Mouse (Mus musculus) megakaryocyte progenitor cell, adult 5-6 weeks (primary cell): Measurements from ENCODE around the gene Atxn2l. TPM values are rescaled to one million over a fixed set of nuclear protein-coding genes. Genes with fewer than 3 reads are reported as not detected.

ENCODE experiments used
- ATAC-seq: replicated peaks from 2 replicates; pipeline ENCODE4 v1.8.0; 2016; ENCODE audit warnings: mild to moderate bottlenecking, moderate TSS enrichment, inconsistent platforms; ENCODE audit not compliant: poor library complexity
- total RNA-seq, 2 experiments: library from RNA; stranded (forward) in 1 of 2; stranded (reverse) in 1 of 2; fragments of 157-497, 149-512 nt in 1 of 2; fragments of 200-1000 nt in 1 of 2; gene quantifications; 2 replicates each; pipeline versions ENCODE4 v1.2.3 to v1.2.4; 2015 to 2017

Gene Atxn2l
- total RNA-seq (2015) (86.9 and 88.6 TPM in 2 replicates), total RNA-seq (2017) (29.0 and 29.5 TPM in 2 replicates)

DNA sequence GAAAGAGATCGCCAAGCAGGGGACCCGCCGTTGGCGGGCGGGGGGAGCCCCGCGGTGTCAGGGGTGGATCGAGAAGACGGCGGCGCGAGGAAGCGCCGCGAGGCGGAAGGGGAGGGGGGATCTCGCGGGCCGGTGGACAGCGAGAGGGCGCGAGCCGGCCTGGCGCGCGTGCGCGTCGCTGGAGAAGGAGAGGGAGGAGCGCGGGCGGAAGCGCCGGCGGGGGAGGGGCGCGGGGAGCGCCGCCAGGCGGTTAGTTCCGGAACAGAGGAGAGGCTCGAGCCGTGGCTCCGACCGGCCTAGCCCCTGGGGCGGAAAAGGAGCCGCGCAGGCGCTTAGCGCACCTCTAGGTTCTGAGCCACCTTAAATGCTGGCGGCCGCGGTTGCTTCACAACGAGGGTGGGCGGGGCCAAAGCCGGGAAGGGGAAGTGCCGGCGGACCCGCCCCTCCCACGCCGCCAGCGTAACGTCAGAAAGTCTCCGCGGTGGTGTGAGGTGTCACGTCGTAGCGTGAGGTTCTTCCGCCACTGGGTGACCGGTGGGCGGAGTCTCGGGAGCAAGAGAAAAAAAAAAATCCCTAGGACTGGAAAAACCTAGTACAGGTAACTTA lies at the start of gene Atxn2l:
Atxn2l (minus strand) TSS at position 165 of the 606 bp plus-strand sequence.
- ATAC-seq, result peak; percentile 77

DNA sequence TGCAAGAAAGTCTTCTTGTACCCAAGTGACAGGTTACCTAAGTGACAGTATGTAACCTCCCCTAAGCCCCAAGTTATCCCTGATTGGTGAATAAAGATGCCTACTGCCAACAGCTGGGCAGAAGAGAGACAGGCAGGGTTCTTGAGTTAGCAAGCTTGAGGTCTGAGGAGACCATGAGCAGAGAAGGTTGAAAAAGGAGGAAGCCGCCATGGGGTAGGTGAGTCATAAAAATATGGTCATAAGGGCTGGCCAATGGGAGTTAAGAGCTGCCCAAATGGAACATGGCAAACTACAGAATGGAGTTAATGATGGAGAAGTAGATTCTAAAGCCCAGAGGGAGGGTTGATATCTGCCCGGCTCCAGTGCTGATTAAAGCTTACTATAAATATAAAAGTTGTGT lies 42.4 kb upstream of the Atxn2l start:
- no peak for ATAC-seq

GRCm38 (mm10) chr7:126541661-126542060 lies 38.4 kb upstream of the Atxn2l start:
- ATAC-seq, result no peak

DNA sequence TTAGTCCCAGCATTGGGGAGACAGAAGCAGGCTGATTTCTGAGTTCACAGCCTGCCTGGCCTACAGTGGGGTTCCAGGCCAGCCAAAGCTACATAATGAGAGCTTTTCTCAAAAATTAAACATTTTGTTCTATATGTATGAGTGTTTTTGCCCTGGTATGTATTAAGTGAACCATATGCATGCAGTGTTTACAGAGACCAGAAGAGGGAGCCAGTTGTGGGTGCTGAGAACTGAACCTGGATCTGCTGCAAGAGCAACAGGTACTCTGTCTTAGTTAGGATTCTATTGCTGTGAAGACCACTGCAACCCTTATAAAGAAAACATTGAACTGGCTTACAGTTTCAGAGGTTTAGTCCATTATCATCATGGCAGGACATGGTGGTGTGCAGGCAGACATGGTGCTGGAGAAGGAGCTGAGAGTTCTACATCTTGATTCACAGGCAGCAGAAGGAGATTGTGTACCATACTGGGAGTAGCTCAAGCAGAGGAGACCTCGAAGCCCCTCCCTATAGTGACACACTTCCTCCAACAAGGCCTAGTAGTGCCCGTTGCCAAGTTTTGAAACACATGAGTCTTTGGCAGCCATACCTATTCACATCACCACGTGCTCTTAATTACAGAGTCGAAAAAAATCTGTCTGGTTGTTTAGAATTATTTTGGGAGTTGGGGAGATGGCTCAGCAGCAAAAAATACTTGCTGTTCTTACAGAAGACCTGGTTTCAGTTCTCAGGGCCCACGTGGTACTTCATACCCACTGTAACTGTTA lies 34.8 kb upstream of the Atxn2l start:
- peak; percentile 78 for ATAC-seq

- no peak for ATAC-seq
Measured at GRCm38 (mm10) chr7:126536466-126536865, 33.2 kb upstream of the Atxn2l start.

GRCm38 (mm10) chr7:126535766-126536165 lies 32.5 kb upstream of the Atxn2l start:
- peak; percentile 78 for ATAC-seq

- no peak for ATAC-seq
Measured at GRCm38 (mm10) chr7:126533434-126533833, 30.2 kb upstream of the Atxn2l start.

- ATAC-seq, result peak; percentile 76
Measured at GRCm38 (mm10) chr7:126528166-126528577, 24.9 kb upstream of the Atxn2l start.

GRCm38 (mm10) chr7:126523316-126523715 lies 20.1 kb upstream of the Atxn2l start:
- ATAC-seq, result no peak

DNA sequence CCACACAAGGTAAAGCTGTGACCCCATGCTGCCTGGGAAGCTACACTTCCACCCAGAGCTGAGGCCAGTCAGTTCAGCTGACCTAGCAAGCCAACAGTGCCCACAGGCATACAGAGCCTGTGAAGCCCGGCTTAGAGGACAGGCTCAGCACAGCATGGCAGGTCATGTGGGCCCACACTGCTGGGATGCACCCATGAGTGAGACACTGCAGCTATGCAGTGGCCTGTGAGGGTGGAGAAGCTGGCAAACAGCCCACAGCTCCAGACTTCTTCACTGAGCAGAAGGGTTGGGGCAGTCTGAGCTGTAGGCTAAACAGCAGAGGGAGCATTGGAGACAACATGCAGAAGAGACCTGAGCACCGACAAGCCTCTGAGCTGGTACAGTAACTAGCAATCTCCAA lies 16.3 kb upstream of the Atxn2l start:
- peak; percentile 76 for ATAC-seq

GRCm38 (mm10) chr7:126518261-126518941 lies 15.2 kb upstream of the Atxn2l start:
- ATAC-seq, result no peak

DNA sequence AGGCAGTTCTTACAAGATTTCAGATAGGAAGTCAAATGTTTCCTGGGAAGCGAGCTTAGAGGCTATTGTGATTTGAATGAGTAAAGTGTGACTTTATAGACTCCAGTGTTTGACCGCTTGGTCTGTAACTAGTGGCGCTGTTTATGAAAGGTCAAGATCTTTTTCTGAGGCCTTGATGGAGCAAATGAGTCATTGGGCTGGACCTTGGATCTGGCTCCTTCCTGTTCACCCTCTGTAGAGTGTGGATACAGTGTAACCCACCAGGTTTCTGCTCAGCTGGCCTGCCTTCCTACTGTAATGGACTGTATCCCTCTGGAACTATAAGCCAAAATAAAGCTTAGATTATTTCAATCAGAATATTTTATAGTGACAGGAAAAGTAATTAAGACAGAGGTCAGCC lies 8.1 kb upstream of the Atxn2l start:
- ATAC-seq, result no peak

DNA sequence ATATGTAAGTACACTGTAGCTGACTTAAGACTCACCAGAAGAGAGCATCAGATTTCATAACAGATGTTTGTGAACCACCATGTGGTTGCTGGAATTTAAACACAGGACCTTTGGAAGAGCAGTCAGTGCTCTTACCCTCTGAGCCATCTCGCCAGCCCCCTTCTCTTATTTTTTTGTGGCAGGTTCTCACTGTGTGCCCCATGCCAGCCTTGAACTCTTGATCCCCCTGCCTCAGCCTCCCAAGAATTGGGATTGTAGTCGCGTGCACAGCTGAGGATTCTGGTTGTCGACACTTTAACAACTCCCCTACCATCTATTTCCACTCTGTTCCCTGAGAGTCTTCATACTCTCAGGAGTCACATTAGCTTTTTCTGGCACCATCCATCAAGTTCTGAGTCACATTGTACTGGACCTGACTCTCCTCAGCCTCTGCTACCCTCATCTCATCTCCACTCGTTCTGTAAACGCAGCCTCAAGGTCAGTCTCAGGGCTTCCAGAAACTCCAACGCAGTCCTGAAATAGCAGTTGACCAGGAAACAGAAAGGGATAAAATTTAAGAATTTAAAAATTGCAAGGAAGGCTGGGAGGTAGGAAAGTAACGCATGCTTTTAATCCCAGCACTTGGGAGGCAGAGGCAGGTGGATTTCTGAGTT lies 4.0 kb upstream of the Atxn2l start:
- no peak for ATAC-seq

DNA sequence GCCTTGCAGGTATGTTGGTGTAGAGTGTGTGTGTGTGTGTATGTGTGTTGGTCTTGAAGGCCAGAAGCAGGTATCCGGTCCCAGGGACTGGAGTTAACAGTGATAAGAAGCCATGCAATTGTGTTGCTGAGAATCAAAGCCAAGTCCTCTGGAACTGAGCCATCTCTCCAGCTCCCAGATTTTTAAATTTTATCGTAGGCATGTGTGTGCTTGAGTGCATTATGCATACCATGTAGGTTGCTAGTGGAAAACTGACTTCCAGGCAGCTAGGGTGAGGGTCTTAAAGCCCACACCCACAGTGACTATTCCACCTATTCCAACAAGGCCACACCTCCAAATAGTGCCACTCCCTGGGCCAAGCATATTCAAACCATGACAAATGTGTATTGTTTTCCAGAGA lies 1.7 kb upstream of the Atxn2l start:
- no peak for ATAC-seq

GRCm38 (mm10) chr7:126502751-126503150 lies 486 bp downstream of the Atxn2l start:
- no peak for ATAC-seq

DNA sequence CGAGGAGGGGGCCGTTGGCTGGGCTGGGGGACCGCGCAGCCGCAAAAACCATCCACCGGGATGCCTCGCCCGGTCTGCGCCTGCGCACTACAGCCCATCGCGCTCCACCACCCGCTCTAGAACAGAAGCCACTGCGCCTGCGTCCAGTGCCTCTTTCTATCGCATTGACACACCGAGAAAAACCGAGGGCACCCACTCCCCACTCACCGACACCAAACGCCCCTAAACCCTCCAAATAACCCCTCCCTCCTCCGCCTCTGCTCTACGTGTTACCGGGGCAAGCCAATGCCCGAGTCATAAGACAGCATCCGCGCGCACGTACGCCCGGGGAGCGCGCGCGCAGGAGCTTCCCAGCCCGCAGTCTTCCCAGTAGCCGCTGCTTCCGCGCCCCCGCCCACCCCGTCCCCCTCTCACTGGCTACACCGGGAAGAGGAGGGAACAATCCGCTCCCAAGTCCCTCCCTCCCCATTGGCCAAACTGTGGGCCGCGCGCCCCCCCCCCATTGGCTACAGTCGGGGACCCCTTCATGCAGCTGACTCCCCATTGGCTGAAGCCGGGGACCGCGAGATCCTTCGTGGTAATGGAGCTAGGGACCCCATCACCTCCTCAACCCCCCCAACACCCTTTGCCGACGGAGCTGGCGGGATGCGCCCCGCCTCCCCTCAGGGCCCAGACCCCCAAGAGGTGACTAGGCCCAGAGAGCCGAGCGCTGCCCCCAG lies 1.1 kb downstream of the Atxn2l start:
- ATAC-seq, result peak; percentile 73

DNA sequence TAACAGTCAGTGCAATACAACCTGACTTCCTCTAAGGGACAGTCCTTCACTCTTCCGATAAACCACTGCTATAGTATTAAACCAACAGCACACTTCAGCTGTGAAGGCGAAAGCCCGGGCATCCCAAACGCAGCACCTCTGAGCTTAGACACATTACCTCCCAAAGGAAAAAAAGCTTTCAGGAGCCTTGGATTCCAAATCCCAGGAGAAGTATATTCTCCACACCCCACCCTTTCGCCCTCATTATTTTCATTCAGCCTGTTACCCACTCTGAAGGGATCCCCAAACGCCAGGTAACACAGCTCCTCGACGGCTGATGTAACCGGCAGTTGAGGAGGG lies 1.6 kb downstream of the Atxn2l start:
- no peak for ATAC-seq

GRCm38 (mm10) chr7:126499416-126499815 lies 3.8 kb downstream of the Atxn2l start:
- ATAC-seq, result no peak

- ATAC-seq, result no peak
Measured at GRCm38 (mm10) chr7:126497966-126498365, 5.3 kb downstream of the Atxn2l start.

GRCm38 (mm10) chr7:126496475-126496874 lies 6.8 kb downstream of the Atxn2l start:
- ATAC-seq, result no peak

DNA sequence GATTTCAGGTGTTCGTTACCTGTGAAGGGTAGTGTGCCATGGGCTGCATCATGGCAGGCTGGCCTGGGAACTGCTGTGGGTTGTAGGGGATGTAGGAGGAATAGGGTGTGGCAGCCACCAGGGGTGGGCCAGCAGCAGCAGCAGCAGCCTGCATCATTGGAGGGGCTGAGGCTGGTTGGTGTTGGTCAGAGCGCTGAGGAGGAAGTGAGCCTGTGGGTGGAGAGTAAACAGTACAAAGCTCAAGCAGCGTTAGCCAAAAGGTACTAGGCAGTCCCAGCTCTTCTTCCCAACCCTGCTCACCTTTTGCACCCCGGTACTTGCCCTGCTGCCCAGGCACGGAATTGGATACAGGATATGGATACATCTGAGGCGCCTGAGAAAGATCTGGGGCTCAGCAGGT lies 9.1 kb downstream of the Atxn2l start:
- ATAC-seq, result no peak; the same call in 1 of the 2 replicates
